Mouse (Mus musculus): ENCODE data around the gene Cldn34b1.
"Not testable (repeated sequence)": the region's sequence is repeated elsewhere in the genome, so short reads cannot be mapped to it uniquely, and the experiment has no call there.

The Cldn34b1 gene

GRCm38 (mm10) chrX:154890167-154890566 lies at the start of gene Cldn34b1:
TSS of gene Cldn34b1 (minus strand) at chrX:154890267.
- not testable (repeated sequence) for DNase-seq (ENCODE audit: low read depth, low spot score)

DNA sequence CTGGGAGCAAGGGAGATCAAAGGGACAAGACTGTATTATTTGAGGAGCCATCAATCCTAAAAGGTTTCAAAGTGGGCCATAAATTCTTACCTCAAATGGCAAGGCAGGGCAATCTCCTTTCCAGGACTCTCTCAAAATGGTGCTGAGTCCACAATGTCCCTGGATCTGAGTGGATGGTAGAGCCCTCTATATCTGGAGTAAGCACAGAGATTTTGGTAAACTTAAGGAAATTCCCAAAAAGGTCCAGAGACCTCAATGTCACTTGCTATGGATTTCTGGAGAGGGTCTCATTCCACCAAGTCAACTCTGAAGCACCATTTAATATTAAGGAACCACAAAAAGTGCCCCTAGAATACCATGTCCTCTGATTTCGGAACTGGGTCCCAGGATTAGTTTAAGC lies 45.8 kb upstream of the Cldn34b1 start, which contains the start of gene Magea6:
Gene Magea6 (minus strand): TSS at position 101 of the 400 bp plus-strand sequence.
- not testable (repeated sequence) for DNase-seq (ENCODE audit: low read depth, low spot score)

Measured in ZHBTc4 (cell line).